Mouse (Mus musculus) liver, embryonic 14.5 days (tissue): ENCODE results near the gene Lamtor2.

ENCODE experiments used
- CTCF ChIP-seq: IDR thresholded peaks from 2 replicates; pipeline ENCODE4 v1.5.1; 2016; ENCODE audit warnings: antibody characterized with exemption, low read depth, control low read depth
- EP300 ChIP-seq: IDR thresholded peaks from 2 replicates; pipeline ENCODE4 v1.6.1; 2016; ENCODE audit warnings: antibody characterized with exemption, low read depth

GRCm38 (mm10) chr3:88544514-88544913 lies 8.4 kb downstream of the Lamtor2 start:
- TF ChIP-seq EP300, result no peak
- peak; percentile 72 for TF ChIP-seq CTCF
